Mouse (Mus musculus) lung, embryonic 16.5 days (tissue): ENCODE data around the gene Emilin3. TPM values are rescaled to one million over a fixed set of nuclear protein-coding genes. Genes with fewer than 3 reads are reported as not detected.

Experiments
- ATAC-seq: fragments of 200-750 bp; cut with Nextera tagmentation; 2 replicates; pipeline ENCODE4 v1.8.0; 2017; ENCODE audit warnings: low read depth, mild to moderate bottlenecking, moderate library complexity
- H3K27ac ChIP-seq: fragments of 300-500 bp; sonication (generic); 2 replicates; pipeline ENCODE4 v1.5.1; 2014; ENCODE audit warnings: mild to moderate bottlenecking, control low read depth, low read length
- H3K27me3 ChIP-seq: fragments of 300-500 bp; sonication (generic); 2 replicates; pipeline ENCODE4 v1.6.1; 2014; ENCODE audit warnings: low read depth, low read length, mixed read lengths; ENCODE audit not compliant: control insufficient read depth, insufficient read depth
- H3K36me3 ChIP-seq: fragments of 300-500 bp; sonication (generic); 2 replicates; pipeline ENCODE4 v1.6.1; 2014; ENCODE audit warnings: low read length; ENCODE audit not compliant: control insufficient read depth, insufficient read depth
- H3K4me1 ChIP-seq: fragments of 300-500 bp; sonication (generic); replicated peaks from 2 replicates; pipeline ENCODE4 v1.6.1; 2014; ENCODE audit warnings: low read length, mixed read lengths; ENCODE audit not compliant: control insufficient read depth, insufficient read depth
- H3K4me2 ChIP-seq: fragments of 300-500 bp; sonication (generic); 2 replicates; pipeline ENCODE4 v1.6.1; 2014; ENCODE audit warnings: low read depth, low read length, control low read depth
- H3K4me3 ChIP-seq: fragments of 300-500 bp; sonication (generic); 2 replicates; pipeline ENCODE4 v1.5.1; 2014; ENCODE audit warnings: mild to moderate bottlenecking, low read length, control low read depth
- H3K9ac ChIP-seq: fragments of 300-500 bp; sonication (generic); 2 replicates; pipeline ENCODE4 v1.6.1; 2014; ENCODE audit warnings: low read length, control low read depth
- H3K9me3 ChIP-seq: fragments of 300-500 bp; sonication (generic); 2 replicates; pipeline ENCODE4 v1.6.1; 2016; ENCODE audit warnings: low read length; ENCODE audit not compliant: control insufficient read depth
- WGBS: fragments of 180-500 bp; shearing (Covaris S2); extraction: QIAGEN DNeasy Blood & Tissue Kit; methylation state at CpG from one replicate; pipeline ENCODE4 v1.1.7; 2014; 5-methylcytosine and 5-hydroxymethylcytosine counted together
- polyA plus RNA-seq: library from polyadenylated mRNA; unstranded; fragments of >200 nt; fragmentation: Nextera tagmentation; extraction: Ambion mirVana; gene quantifications from 2 replicates; pipeline ENCODE4 v1.2.1, GENCODE M21; 2015

Gene Emilin3
- polyA plus RNA-seq, 1 experiment from 2014 or later, result 8.2 TPM

GRCm38 (mm10) chr2:160908607-160909006, 3.5 kb downstream of the Emilin3 start:
- no peak overlapping the region for H3K27ac ChIP-seq
- H3K4me2 ChIP-seq, result no peak overlapping the region
- H3K4me3 ChIP-seq, result no peak overlapping the region
- H3K9me3 ChIP-seq, result no peaks in the 10 kb centered on the region
- no peaks in the 10 kb centered on the region for H3K36me3 ChIP-seq
- ATAC-seq, result no peak
- WGBS, result 58% methylated on average over 18 of the region's 18 CpGs
- peaks cover 30% of the 10 kb centered on the region for H3K27me3 ChIP-seq
- H3K4me1 ChIP-seq, result peaks cover 13% of the 10 kb centered on the region
- H3K9ac ChIP-seq, result no peak overlapping the region

DNA sequence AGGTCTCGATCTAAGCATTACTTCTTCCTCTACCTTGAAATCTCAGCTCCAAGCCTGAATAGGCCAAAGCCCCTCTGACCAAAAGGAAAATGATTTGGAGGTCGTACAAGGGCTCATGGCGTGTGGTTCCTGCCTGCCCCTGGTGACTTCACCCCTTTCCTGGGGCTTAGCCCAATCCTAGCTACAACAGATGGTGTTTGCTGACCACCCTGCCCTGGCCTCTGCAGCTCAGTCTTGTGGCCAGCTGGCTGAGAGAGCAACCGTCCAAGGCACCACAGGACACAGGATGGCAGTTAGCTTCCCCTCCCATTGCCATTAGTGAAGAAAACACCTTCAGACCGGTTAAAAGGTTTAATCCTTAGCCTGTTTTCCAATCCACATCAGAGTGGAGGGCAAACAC, 6.0 kb downstream of the Emilin3 start:
- Histone ChIP-seq H3K9ac (no peak overlapping the region), H3K4me2 (no peak overlapping the region), H3K4me3 (no peak overlapping the region), H3K27me3 (peaks cover 8% of the 10 kb centered on the region), H3K36me3 (no peaks in the 10 kb centered on the region), H3K27ac (no peak overlapping the region), H3K4me1 (no peaks in the 10 kb centered on the region), H3K9me3 (no peaks in the 10 kb centered on the region)
- no peak for ATAC-seq
- 74% methylated on average over 5 of the region's 5 CpGs for WGBS

GRCm38 (mm10) chr2:160905301-160905700, 6.8 kb downstream of the Emilin3 start:
- H3K4me1 ChIP-seq, result no peaks in the 10 kb centered on the region
- H3K27me3 ChIP-seq, result peaks cover 1% of the 10 kb centered on the region
- no peaks in the 10 kb centered on the region for H3K9me3 ChIP-seq
- 94% methylated on average over 12 of the region's 12 CpGs for WGBS
- H3K4me3 ChIP-seq, result no peak overlapping the region
- H3K4me2 ChIP-seq, result no peak overlapping the region
- no peak overlapping the region for H3K27ac ChIP-seq
- ATAC-seq, result no peak
- no peak overlapping the region for H3K9ac ChIP-seq
- no peaks in the 10 kb centered on the region for H3K36me3 ChIP-seq

DNA sequence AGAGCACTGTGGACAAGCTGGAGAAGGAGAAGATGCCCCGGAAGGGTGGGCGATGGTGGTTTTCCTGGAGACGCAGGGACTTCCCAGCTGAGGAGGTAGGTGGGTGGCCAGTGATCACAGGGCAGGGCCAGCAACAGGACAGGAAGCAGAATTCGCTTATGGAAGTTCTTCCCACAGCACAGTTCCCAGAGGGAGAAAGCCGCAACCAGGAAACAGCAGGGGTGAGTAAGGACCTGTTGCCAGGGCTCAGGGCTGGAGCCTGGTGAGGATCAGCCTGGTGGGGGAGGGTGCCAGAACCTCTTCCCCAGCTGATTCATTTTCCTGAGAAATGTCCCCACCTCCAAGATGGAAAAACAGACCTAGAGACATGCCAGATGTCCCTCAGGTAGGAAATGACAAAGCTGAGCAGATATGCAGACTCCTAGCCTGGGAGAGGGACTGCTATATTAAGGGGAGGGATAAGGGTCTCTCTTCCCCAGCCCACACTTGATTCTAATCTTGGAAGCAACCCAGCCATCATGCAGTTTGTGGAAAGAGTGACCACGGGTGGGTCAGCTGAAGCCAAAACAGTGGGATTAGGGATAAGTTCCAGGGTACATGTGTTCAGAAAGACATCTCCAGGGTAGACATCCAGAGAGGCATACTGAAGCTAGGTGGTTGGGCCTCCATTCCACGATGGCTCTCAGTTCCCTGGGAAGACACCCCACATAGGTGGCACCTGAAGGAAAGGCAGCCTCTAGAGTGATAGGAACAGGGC, 10.3 kb downstream of the Emilin3 start:
- no peak overlapping the region for H3K27ac ChIP-seq
- H3K27me3 ChIP-seq, result no peaks in the 10 kb centered on the region
- H3K36me3 ChIP-seq, result no peaks in the 10 kb centered on the region
- H3K4me3 ChIP-seq, result no peak overlapping the region
- no peaks in the 10 kb centered on the region for H3K9me3 ChIP-seq
- H3K4me2 ChIP-seq, result no peak overlapping the region
- 65% methylated on average over 7 of the region's 7 CpGs for WGBS
- no peaks in the 10 kb centered on the region for H3K4me1 ChIP-seq
- ATAC-seq, result no peak
- H3K9ac ChIP-seq, result no peak overlapping the region

- 0 out of 2 replicates have a peak, but pooled peaks cover 2% of the 10 kb centered on the region for H3K9me3 ChIP-seq
- H3K9ac ChIP-seq, result no peak overlapping the region
- WGBS, result 81% methylated on average over 9 of the region's 9 CpGs
- H3K36me3 ChIP-seq, result no peaks in the 10 kb centered on the region
- no peak overlapping the region for H3K4me3 ChIP-seq
- no peak for ATAC-seq
- H3K4me1 ChIP-seq, result 0 out of 2 replicates have a peak, but pooled peaks cover 5% of the 10 kb centered on the region
- no peak overlapping the region for H3K27ac ChIP-seq
- H3K4me2 ChIP-seq, result no peak overlapping the region
- H3K27me3 ChIP-seq, result no peaks in the 10 kb centered on the region
Measured at GRCm38 (mm10) chr2:160891697-160892096, 20.4 kb downstream of the Emilin3 start.

DNA sequence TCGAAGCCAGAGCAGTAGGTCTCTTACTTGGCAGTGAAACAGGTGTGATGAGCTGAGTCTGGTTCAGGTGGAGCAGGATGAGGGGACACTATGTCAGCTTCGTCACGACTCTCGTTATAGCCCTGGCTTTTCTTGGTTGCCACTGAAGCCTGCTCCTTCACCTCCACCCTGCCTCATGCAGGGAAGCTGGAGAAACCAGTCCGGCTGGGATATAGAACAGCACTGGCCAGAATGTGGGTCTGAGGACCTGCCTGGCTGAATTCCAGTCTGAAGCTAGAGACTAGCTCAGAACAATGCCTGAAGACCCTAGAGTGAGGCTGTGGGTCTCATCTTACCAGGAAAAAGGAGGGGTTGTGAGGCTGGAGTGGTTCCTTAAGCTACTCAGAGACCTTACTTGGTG, 21.1 kb downstream of the Emilin3 start:
- 0 out of 2 replicates have a peak, but pooled peaks cover 5% of the 10 kb centered on the region for H3K4me1 ChIP-seq
- no peak overlapping the region for H3K27ac ChIP-seq
- no peak overlapping the region for H3K4me3 ChIP-seq
- H3K9me3 ChIP-seq, result 0 out of 2 replicates have a peak, but pooled peaks cover under 1% of the 10 kb centered on the region
- H3K9ac ChIP-seq, result no peak overlapping the region
- 62% methylated on average over 5 of the region's 5 CpGs for WGBS
- no peaks in the 10 kb centered on the region for H3K27me3 ChIP-seq
- no peaks in the 10 kb centered on the region for H3K36me3 ChIP-seq
- ATAC-seq, result no peak
- no peak overlapping the region for H3K4me2 ChIP-seq

- Histone ChIP-seq H3K4me1 (0 out of 2 replicates have a peak, but pooled peaks cover 5% of the 10 kb centered on the region), H3K9ac (peak overlapping the region; percentile 39), H3K4me3 (peak overlapping the region; percentile 49), H3K36me3 (no peaks in the 10 kb centered on the region), H3K27ac (0 out of 2 replicates have a peak overlapping the region, but pooled peaks have one; percentile 39), H3K4me2 (peak overlapping the region; percentile 61), H3K9me3 (no peaks in the 10 kb centered on the region), H3K27me3 (no peaks in the 10 kb centered on the region)
- ATAC-seq, result peak; percentile 91
- WGBS, result under 1% methylated on average over 26 of the region's 26 CpGs
Measured at GRCm38 (mm10) chr2:160887859-160888258, 24.3 kb downstream of the Emilin3 start.

GRCm38 (mm10) chr2:160887284-160887683, 24.8 kb downstream of the Emilin3 start:
- H3K36me3 ChIP-seq, result no peaks in the 10 kb centered on the region
- 2% methylated on average over 11 of the region's 11 CpGs for WGBS
- no peaks in the 10 kb centered on the region for H3K9me3 ChIP-seq
- peak; percentile 84 for ATAC-seq
- H3K9ac ChIP-seq, result peak overlapping the region; percentile 39
- H3K27me3 ChIP-seq, result no peaks in the 10 kb centered on the region
- H3K27ac ChIP-seq, result no peak overlapping the region
- 0 out of 2 replicates have a peak, but pooled peaks cover 5% of the 10 kb centered on the region for H3K4me1 ChIP-seq
- H3K4me3 ChIP-seq, result peak overlapping the region; percentile 49
- peak overlapping the region; percentile 61 for H3K4me2 ChIP-seq

- no peak for ATAC-seq
- no peaks in the 10 kb centered on the region for H3K27me3 ChIP-seq
Measured at GRCm38 (mm10) chr2:160886221-160886620, 25.9 kb downstream of the Emilin3 start.

More at GRCm38 (mm10) chr2:160886221-160886620, 25.9 kb downstream of the Emilin3 start:
- H3K9ac ChIP-seq, result no peak overlapping the region
- H3K9me3 ChIP-seq, result no peaks in the 10 kb centered on the region
- 73% methylated on average over 3 of the region's 3 CpGs for WGBS
- H3K4me3 ChIP-seq, result no peak overlapping the region
- no peak overlapping the region for H3K4me2 ChIP-seq
- H3K4me1 ChIP-seq, result 0 out of 2 replicates have a peak, but pooled peaks cover 5% of the 10 kb centered on the region
- H3K27ac ChIP-seq, result no peak overlapping the region
- no peaks in the 10 kb centered on the region for H3K36me3 ChIP-seq
